ENCODE assay signal across 8 mouse cellular contexts in the genomic region with DNA sequence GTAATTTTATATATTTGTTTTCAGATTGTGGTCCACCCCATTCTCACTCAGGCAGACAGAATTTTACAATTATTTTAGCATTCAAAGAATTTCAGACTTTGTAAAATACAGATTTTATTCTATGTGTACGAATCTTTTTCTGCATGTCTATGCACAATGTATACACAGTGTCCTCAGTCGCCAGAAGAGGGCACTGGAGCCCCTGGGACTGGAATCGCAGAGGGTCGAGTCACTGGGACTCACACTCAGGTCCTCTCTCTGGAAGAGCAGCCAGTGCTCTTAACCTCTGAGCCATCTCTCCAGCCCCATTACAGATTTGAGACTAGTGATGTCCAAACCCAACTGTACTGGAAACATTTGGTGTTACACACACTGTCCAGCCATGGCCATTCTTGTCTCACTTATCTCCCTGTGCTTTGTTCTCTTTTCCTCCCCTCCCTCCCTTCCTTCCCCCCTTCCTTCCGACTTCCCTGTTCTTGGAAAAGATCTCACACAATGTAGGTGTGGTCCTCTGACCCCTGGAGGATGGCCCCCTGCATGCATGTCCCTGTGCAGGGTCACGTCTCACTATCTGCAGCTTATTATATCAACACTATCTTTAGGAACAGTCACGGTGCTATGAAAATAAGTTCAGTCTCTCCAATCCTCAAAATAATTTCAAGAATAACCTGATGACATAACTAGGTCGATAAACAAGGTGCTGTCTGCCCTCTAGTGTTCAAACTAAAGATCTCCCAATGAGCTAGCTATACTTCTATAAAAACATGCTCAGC. TPM values are rescaled to one million over a fixed set of nuclear protein-coding genes. Genes with fewer than 3 reads are reported as not detected.
DNase-seq lines count a peak whose midpoint lies in the region; ATAC-seq lines count a peak whose summit lies in the region.

No protein-coding gene starts in this region.

- no peak overlapping the region for H3K27ac ChIP-seq in heart, embryonic 10.5 days
- H3K27ac ChIP-seq in brown adipose tissue, adult 24 weeks (replicated peaks; ENCODE audit: low read depth, low read length) = peak overlapping the region; percentile 37
- H3K27ac ChIP-seq in lung, embryonic 16.5 days (ENCODE audit: low read length) = peak overlapping the region; percentile 61

- H3K4me3 ChIP-seq in heart, embryonic 10.5 days = no peak overlapping the region
- H3K4me3 ChIP-seq in brown adipose tissue, adult 24 weeks (ENCODE audit: insufficient read depth, low read depth, low read length) = no peak overlapping the region
- no peak overlapping the region for H3K4me3 ChIP-seq in lung, embryonic 16.5 days (ENCODE audit: low read length)

- WGBS in heart, embryonic 10.5 days = 49% methylated on average over 8 of the region's 8 CpGs
- WGBS in lung, embryonic 16.5 days = 46% methylated on average over 8 of the region's 8 CpGs

- H3K36me3 ChIP-seq in heart, embryonic 10.5 days = peaks cover 12% of the 10 kb centered on the region
- no peaks in the 10 kb centered on the region; the same call in 1 of the 2 replicates for H3K36me3 ChIP-seq in lung, embryonic 16.5 days (ENCODE audit: control insufficient read depth, insufficient read depth, low read length)

- H3K4me2 ChIP-seq in lung, embryonic 16.5 days (ENCODE audit: low read depth, low read length) = no peak overlapping the region

- intact Hi-C loops in heart, postnatal 36 days (cut with DNase I) = loop anchor here (2.0 to 5.0 kb wide), 3 partner anchors 59 to 324 kb away; partner anchors contain the start of gene Rcc1

- H3K27me3 ChIP-seq in heart, embryonic 10.5 days (ENCODE audit: insufficient read depth, poor library complexity, severe bottlenecking) = no peaks in the 10 kb centered on the region
- no peaks in the 10 kb centered on the region for H3K27me3 ChIP-seq in lung, embryonic 16.5 days (ENCODE audit: control insufficient read depth, insufficient read depth, low read depth, low read length)

- no peaks in the 10 kb centered on the region for H3K9me3 ChIP-seq in heart, embryonic 10.5 days
- H3K9me3 ChIP-seq in lung, embryonic 16.5 days (ENCODE audit: control insufficient read depth, low read length) = no peaks in the 10 kb centered on the region

- peaks cover 12% of the 10 kb centered on the region for H3K4me1 ChIP-seq in heart, embryonic 10.5 days
- H3K4me1 ChIP-seq in brown adipose tissue, adult 24 weeks (ENCODE audit: control insufficient read depth, insufficient read depth, insufficient read length, low read length) = 0 out of 2 replicates have a peak, but pooled peaks cover 5% of the 10 kb centered on the region
- H3K4me1 ChIP-seq in lung, embryonic 16.5 days (replicated peaks; ENCODE audit: control insufficient read depth, insufficient read depth, low read length) = peaks cover 8% of the 10 kb centered on the region

- no peak overlapping the region for H3K9ac ChIP-seq in lung, embryonic 16.5 days (ENCODE audit: low read length)

- peak; percentile 97 for DNase-seq in heart, adult 11 months
- DNase-seq in heart, embryonic 10.5 days (ENCODE audit: low spot score) = no peak
- DNase-seq in heart, postnatal 36 days = peak; percentile 54 to 57
- DNase-seq in thymus, postnatal 4 days = peak; percentile 71
- no peak for DNase-seq in testis, postnatal 14 days (ENCODE audit: low spot score)

- peak; percentile 74 for ATAC-seq in CD4-positive, CD25-positive, alpha-beta regulatory T cell, adult 4 months
- peak; percentile 69 for ATAC-seq in lung, embryonic 16.5 days (ENCODE audit: low read depth)

RNA-seq across cellular contexts. Expression of gene Phactr4, which starts 10.8 kb away (rescaled TPM):
- polyA plus RNA-seq in heart, embryonic 10.5 days (2016; fragmentation: Nextera tagmentation; extraction: Ambion mirVana) = 19.2 and 22.3 TPM in 2 replicates
- polyA plus RNA-seq in CD4-positive, CD25-positive, alpha-beta regulatory T cell, adult 4 months (2017; shearing (Covaris generic)) = 1 to 10 TPM; 5.6 to 6.0 TPM
- polyA plus RNA-seq in brown adipose tissue, adult 24 weeks (2012; ENCODE audit: insufficient read depth, insufficient read length, missing spikeins) = 5.9 and 11.6 TPM in 2 replicates
- 10 to 100 TPM; 23.4 to 27.1 TPM for total RNA-seq in heart, postnatal 36 days (2021)
- 20.1 and 20.8 TPM in 2 replicates for polyA plus RNA-seq in lung, embryonic 16.5 days (2015; fragmentation: Nextera tagmentation; extraction: Ambion mirVana)

RNA-seq across cellular contexts. Expression of gene Med18, which starts 52.2 kb away (rescaled TPM):
- polyA plus RNA-seq in heart, embryonic 10.5 days (2016; fragmentation: Nextera tagmentation; extraction: Ambion mirVana) = 16.2 and 22.5 TPM in 2 replicates
- 10 to 100 TPM; 24.7 to 30.1 TPM for polyA plus RNA-seq in CD4-positive, CD25-positive, alpha-beta regulatory T cell, adult 4 months (2017; shearing (Covaris generic))
- polyA plus RNA-seq in brown adipose tissue, adult 24 weeks (2012; ENCODE audit: insufficient read depth, insufficient read length, missing spikeins) = 2.1 and 3.4 TPM in 2 replicates
- 1 to 10 TPM; 3.4 to 4.3 TPM for total RNA-seq in heart, postnatal 36 days (2021)
- polyA plus RNA-seq in lung, embryonic 16.5 days (2015; fragmentation: Nextera tagmentation; extraction: Ambion mirVana) = 22.6 and 24.8 TPM in 2 replicates

RNA-seq across cellular contexts. Expression of gene Rcc1, which starts 58.1 kb away (rescaled TPM):
- polyA plus RNA-seq in heart, embryonic 10.5 days (2016; fragmentation: Nextera tagmentation; extraction: Ambion mirVana) = 61.4 and 93.4 TPM in 2 replicates
- polyA plus RNA-seq in CD4-positive, CD25-positive, alpha-beta regulatory T cell, adult 4 months (2017; shearing (Covaris generic)) = 10 to 100 TPM; 11.7 to 23.9 TPM
- 3.4 and 7.6 TPM in 2 replicates for polyA plus RNA-seq in brown adipose tissue, adult 24 weeks (2012; ENCODE audit: insufficient read depth, insufficient read length, missing spikeins)
- 1 to 10 TPM; 6.4 to 7.2 TPM for total RNA-seq in heart, postnatal 36 days (2021)
- 73.0 and 73.9 TPM in 2 replicates for polyA plus RNA-seq in lung, embryonic 16.5 days (2015; fragmentation: Nextera tagmentation; extraction: Ambion mirVana)

Comparison
In these comparisons a context has a peak if more than half of its experiments do, and no peak if none do; other contexts are left out.
1. DNase-seq: peak in heart, adult 11 months (single experiment), heart, postnatal 36 days (2 of 2) and thymus, postnatal 4 days (single experiment); none in heart, embryonic 10.5 days (single experiment) and testis, postnatal 14 days (single experiment).